Mouse (Mus musculus): ENCODE measurements around the gene Trafd1. TPM values are rescaled to one million over a fixed set of nuclear protein-coding genes. Genes with fewer than 3 reads are reported as not detected.
"Not testable (repeated sequence)": the region's sequence is repeated elsewhere in the genome, so short reads cannot be mapped to it uniquely, and the experiment has no call there.

Trafd1 gene
- polyA plus RNA-seq, 1 experiment = 29.3 TPM

GRCm38 (mm10) chr5:121336009-121336408, 49.4 kb downstream of the Trafd1 start:
- no peak overlapping the region for H3K4me2 ChIP-seq (ENCODE audit: low read depth)
- H3K27me3 ChIP-seq (ENCODE audit: control insufficient read depth, insufficient read depth, insufficient read length) = no peaks in the 10 kb centered on the region
- H3K79me2 ChIP-seq (ENCODE audit: control insufficient read depth, insufficient read depth) = no peaks in the 10 kb centered on the region
- H3K4me3 ChIP-seq = no peak overlapping the region
- TF ChIP-seq TCF12 (IDR thresholded peaks at IDR 0.05; ENCODE audit: insufficient read depth, poor library complexity, severe bottlenecking) = no peak
- no peak for TF ChIP-seq TCF3 (IDR thresholded peaks at IDR 0.05; ENCODE audit: insufficient read length, low read depth)
- peak in 2 of 3 experiments; percentile 60 to 74 for TF ChIP-seq MYOD1 (IDR thresholded peaks at IDR 0.05; ENCODE audit: control insufficient read depth in 1 of 3, insufficient read length in 2 of 3, low read depth in 2 of 3)
- no peak for TF ChIP-seq MAX (IDR thresholded peaks at IDR 0.05; ENCODE audit: low read depth)
- TF ChIP-seq POLR2A (IDR thresholded peaks at IDR 0.05; ENCODE audit: insufficient read length, low read depth) = no peak
- H3K36me3 ChIP-seq (ENCODE audit: control insufficient read depth, insufficient read depth) = peaks cover 31% of the 10 kb centered on the region
- H3ac ChIP-seq (ENCODE audit: control insufficient read depth, insufficient read length) = no peak overlapping the region

GRCm38 (mm10) chr5:121335426-121335825, 50.0 kb downstream of the Trafd1 start:
- no peaks in the 10 kb centered on the region for H3K79me2 ChIP-seq (ENCODE audit: control insufficient read depth, insufficient read depth)
- no peak overlapping the region for H3ac ChIP-seq (ENCODE audit: control insufficient read depth, insufficient read length)
- no peaks in the 10 kb centered on the region for H3K27me3 ChIP-seq (ENCODE audit: control insufficient read depth, insufficient read depth, insufficient read length)
- peaks cover 31% of the 10 kb centered on the region for H3K36me3 ChIP-seq (ENCODE audit: control insufficient read depth, insufficient read depth)
- H3K4me3 ChIP-seq = no peak overlapping the region
- TF ChIP-seq CEBPB (IDR thresholded peaks at IDR 0.05; ENCODE audit: insufficient read depth, poor library complexity, severe bottlenecking) = no peak
- no peak for TF ChIP-seq MAX (IDR thresholded peaks at IDR 0.05; ENCODE audit: low read depth)
- no peak for TF ChIP-seq POLR2A (IDR thresholded peaks at IDR 0.05; ENCODE audit: insufficient read length, low read depth)
- H3K4me2 ChIP-seq (ENCODE audit: low read depth) = no peak overlapping the region

- Histone ChIP-seq H3K4me2 (ENCODE audit: low read depth) (no peak overlapping the region), H3K4me3 (no peak overlapping the region), H3K36me3 (ENCODE audit: control insufficient read depth, insufficient read depth) (peaks cover 31% of the 10 kb centered on the region), H3ac (ENCODE audit: control insufficient read depth, insufficient read length) (no peak overlapping the region), H3K79me2 (ENCODE audit: control insufficient read depth, insufficient read depth) (no peaks in the 10 kb centered on the region), H3K27me3 (ENCODE audit: control insufficient read depth, insufficient read depth, insufficient read length) (no peaks in the 10 kb centered on the region)
- TF ChIP-seq MYOG (IDR thresholded peaks at IDR 0.05; ENCODE audit: control insufficient read depth in 1 of 3, insufficient read depth in 1 of 3, insufficient read length in 2 of 3, low read depth in 2 of 3) (peak in 2 of 3 experiments; percentile 2 to 68), USF1 (IDR thresholded peaks at IDR 0.05; ENCODE audit: low read depth) (no peak), CEBPB (IDR thresholded peaks at IDR 0.05; ENCODE audit: insufficient read depth, poor library complexity, severe bottlenecking) (no peak), MYOD1 (IDR thresholded peaks at IDR 0.05; ENCODE audit: control insufficient read depth in 1 of 3, insufficient read length in 2 of 3, low read depth in 2 of 3) (peak in 2 of 3 experiments; percentile 62 to 73), MAX (IDR thresholded peaks at IDR 0.05; ENCODE audit: low read depth) (no peak), REST (IDR thresholded peaks at IDR 0.05; ENCODE audit: insufficient read depth, insufficient read length) (no peak), SRF (IDR thresholded peaks at IDR 0.05; ENCODE audit: control insufficient read depth, insufficient read length, low read depth) (no peak)
These were observed 51.0 kb downstream of the Trafd1 start for GRCm38 (mm10) chr5:121334454-121334853.

- H3K4me2 ChIP-seq (ENCODE audit: low read depth) = no peak overlapping the region
- no peak overlapping the region for H3K4me3 ChIP-seq
- H3K79me2 ChIP-seq (ENCODE audit: control insufficient read depth, insufficient read depth) = no peaks in the 10 kb centered on the region
- H3ac ChIP-seq (ENCODE audit: control insufficient read depth, insufficient read length) = no peak overlapping the region
- no peak for TF ChIP-seq SRF (IDR thresholded peaks at IDR 0.05; ENCODE audit: control insufficient read depth, insufficient read length, low read depth)
- TF ChIP-seq MYOG (IDR thresholded peaks at IDR 0.05; ENCODE audit: control insufficient read depth in 1 of 3, insufficient read depth in 1 of 3, insufficient read length in 2 of 3, low read depth in 2 of 3) = no peak
- TF ChIP-seq TCF12 (IDR thresholded peaks at IDR 0.05; ENCODE audit: insufficient read depth, poor library complexity, severe bottlenecking) = no peak
- no peak for TF ChIP-seq USF1 (IDR thresholded peaks at IDR 0.05; ENCODE audit: low read depth)
- TF ChIP-seq TCF3 (IDR thresholded peaks at IDR 0.05; ENCODE audit: insufficient read length, low read depth) = no peak
- H3K27me3 ChIP-seq (ENCODE audit: control insufficient read depth, insufficient read depth, insufficient read length) = no peaks in the 10 kb centered on the region
- H3K36me3 ChIP-seq (ENCODE audit: control insufficient read depth, insufficient read depth) = peaks cover 30% of the 10 kb centered on the region
These were observed 51.5 kb downstream of the Trafd1 start for GRCm38 (mm10) chr5:121333976-121334375.

DNA sequence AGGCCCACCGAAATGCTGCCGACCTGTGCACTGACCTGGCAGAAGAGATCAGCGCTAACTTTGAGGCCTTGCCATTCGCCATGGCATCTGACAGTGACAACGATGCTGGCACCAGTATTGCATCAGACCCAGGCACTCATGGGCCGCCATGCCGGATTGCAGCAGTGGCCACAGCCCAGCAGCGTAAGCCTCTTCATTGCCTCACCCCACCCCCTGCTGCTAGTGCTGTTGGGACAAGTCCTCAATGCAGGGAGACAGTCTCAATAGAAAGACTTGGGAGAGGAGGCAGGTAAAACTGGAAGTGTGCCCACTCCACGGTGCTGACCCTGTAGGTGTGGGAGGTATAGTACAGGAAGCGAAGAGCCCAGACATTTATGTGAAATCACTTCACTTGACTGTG, 53.7 kb downstream of the Trafd1 start:
- Histone ChIP-seq H3K4me2 (ENCODE audit: low read depth) (no peak overlapping the region), H3ac (ENCODE audit: control insufficient read depth, insufficient read length) (no peak overlapping the region), H3K4me3 (no peak overlapping the region), H3K27me3 (ENCODE audit: control insufficient read depth, insufficient read depth, insufficient read length) (no peaks in the 10 kb centered on the region), H3K36me3 (ENCODE audit: control insufficient read depth, insufficient read depth) (peaks cover 19% of the 10 kb centered on the region), H3K79me2 (ENCODE audit: control insufficient read depth, insufficient read depth) (no peaks in the 10 kb centered on the region)
- no peak for TF ChIP-seq SRF (IDR thresholded peaks at IDR 0.05; ENCODE audit: control insufficient read depth, insufficient read length, low read depth)
- no peak for TF ChIP-seq TCF3 (IDR thresholded peaks at IDR 0.05; ENCODE audit: insufficient read length, low read depth)
- no peak for TF ChIP-seq POLR2AphosphoS2 (IDR thresholded peaks at IDR 0.05; ENCODE audit: insufficient read length, low read depth)
- TF ChIP-seq POLR2A (IDR thresholded peaks at IDR 0.05; ENCODE audit: insufficient read length, low read depth) = no peak
- TF ChIP-seq TCF12 (IDR thresholded peaks at IDR 0.05; ENCODE audit: insufficient read depth, poor library complexity, severe bottlenecking) = no peak
- no peak for TF ChIP-seq MYOD1 (IDR thresholded peaks at IDR 0.05; ENCODE audit: control insufficient read depth in 1 of 3, insufficient read length in 2 of 3, low read depth in 2 of 3)
- TF ChIP-seq CEBPB (IDR thresholded peaks at IDR 0.05; ENCODE audit: insufficient read depth, poor library complexity, severe bottlenecking) = no peak
- TF ChIP-seq REST (IDR thresholded peaks at IDR 0.05; ENCODE audit: insufficient read depth, insufficient read length) = no peak
- no peak for TF ChIP-seq MAX (IDR thresholded peaks at IDR 0.05; ENCODE audit: low read depth)
- TF ChIP-seq USF1 (IDR thresholded peaks at IDR 0.05; ENCODE audit: low read depth) = no peak
- TF ChIP-seq MYOG (IDR thresholded peaks at IDR 0.05; ENCODE audit: control insufficient read depth in 1 of 3, insufficient read depth in 1 of 3, insufficient read length in 2 of 3, low read depth in 2 of 3) = no peak

GRCm38 (mm10) chr5:121330154-121330816, 55.1 kb downstream of the Trafd1 start:
- peaks cover 25% of the 10 kb centered on the region for H3K36me3 ChIP-seq (ENCODE audit: control insufficient read depth, insufficient read depth)
- H3ac ChIP-seq (ENCODE audit: control insufficient read depth, insufficient read length); H3K27me3 ChIP-seq (ENCODE audit: control insufficient read depth, insufficient read depth, insufficient read length); H3K79me2 ChIP-seq (ENCODE audit: control insufficient read depth, insufficient read depth): not testable (repeated sequence)
- peak overlapping the region; percentile 23 for H3K4me3 ChIP-seq
- H3K4me2 ChIP-seq (ENCODE audit: low read depth) = peak overlapping the region; percentile 69
